Mouse (Mus musculus) right cerebral cortex, postnatal 36 days (tissue): ENCODE results near the gene Ssu72.

ENCODE experiments used
- DNase-seq, 2 experiments: peaks; one replicate each; pipeline ENCODE4 v3.0.0; 2022; ENCODE audit warnings: low spot score in 2 of 2, mixed read lengths in 1 of 2

The Ssu72 gene

DNA sequence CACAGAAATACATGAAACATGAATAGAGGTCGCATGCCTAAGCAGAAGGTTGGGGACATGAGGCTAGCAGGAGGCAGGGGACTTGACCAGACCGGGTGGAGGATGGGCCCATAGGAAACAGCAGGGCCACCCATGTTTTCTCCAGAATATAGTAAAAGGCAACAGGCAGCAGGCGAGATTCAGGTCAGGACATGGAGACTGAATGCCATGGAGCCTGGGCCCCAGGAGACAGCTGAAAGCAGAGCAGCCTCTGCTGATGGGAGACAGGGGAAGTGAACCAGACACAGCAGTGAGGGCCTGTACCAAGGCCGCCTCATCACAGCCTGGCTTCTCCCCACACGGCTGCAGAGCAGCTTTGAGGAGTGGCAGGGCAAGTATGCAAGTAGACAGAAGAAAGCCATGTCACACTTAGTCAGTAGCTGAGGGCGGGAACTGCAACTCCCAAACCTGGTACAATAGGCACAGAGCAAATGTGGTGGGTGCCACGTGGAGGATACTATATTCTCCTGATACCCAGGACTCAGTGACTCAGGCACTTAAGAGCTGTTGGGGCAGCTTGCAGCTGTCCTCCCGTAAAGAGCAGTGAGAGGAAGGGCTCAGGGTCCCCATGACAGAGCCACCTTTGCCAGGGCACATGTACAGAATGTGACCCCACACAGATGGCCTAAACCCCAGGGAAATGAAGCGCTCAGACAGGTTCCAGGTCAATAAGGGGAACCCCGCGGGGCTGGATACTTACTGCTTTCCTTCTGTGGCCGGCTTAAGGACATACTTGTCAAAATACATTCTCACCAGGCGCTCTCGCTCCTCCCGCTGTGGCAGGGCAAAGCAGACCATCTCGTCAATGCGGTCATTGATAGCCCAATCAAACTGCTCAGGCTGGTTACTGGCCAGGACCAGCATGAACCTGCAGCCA, 42.2 kb downstream of the Ssu72 start:
- no peak for DNase-seq

- DNase-seq, result no peak
Observed at GRCm38 (mm10) chr4:155757011-155757410, 52.4 kb downstream of the Ssu72 start.

- DNase-seq, result no peak
Observed at GRCm38 (mm10) chr4:155759862-155760612, 55.4 kb downstream of the Ssu72 start.

GRCm38 (mm10) chr4:155760613-155761355, 56.2 kb downstream of the Ssu72 start, which contains the start of gene Atad3a:
Gene Atad3a (minus strand): TSS chr4:155761093.
- DNase-seq, result peak; percentile 93 to 94

GRCm38 (mm10) chr4:155761356-155762099, 56.9 kb downstream of the Ssu72 start:
- DNase-seq, result no peak

GRCm38 (mm10) chr4:155762357-155762756, 57.8 kb downstream of the Ssu72 start:
- DNase-seq, result no peak

GRCm38 (mm10) chr4:155769496-155769879, 64.9 kb downstream of the Ssu72 start:
- DNase-seq, result no peak

DNA sequence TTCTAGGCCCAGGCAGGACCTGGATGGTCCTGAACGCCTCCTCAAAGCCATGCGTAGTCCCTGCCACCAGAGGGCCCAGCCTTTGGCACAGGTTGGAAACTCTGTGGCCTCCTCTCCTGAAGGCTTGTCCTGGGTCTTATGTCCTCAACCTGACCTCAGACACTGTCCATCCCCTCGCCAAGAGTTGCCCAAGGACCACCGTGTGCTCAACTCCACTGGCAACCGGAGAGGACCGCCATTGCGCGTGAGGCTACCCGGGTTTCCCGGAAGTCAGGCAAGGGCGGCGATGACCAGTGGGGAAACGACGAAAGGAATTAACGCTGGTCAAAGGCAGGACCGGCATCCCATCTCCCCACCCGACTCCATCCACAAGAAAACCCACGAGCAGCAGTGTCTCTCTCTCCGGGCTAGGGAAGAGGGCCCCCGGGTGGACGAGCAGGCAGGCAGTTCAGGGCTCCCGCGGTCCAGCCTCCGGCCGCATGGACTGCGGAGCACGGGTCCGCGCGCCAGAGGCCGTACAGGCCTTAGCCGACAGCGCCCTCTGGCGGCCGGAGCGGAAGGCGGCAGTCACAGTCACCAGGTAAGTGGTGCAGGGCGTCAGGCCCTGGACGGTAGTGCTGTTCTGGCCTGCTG, 65.4 kb downstream of the Ssu72 start:
- peak; percentile 81 to 87 for DNase-seq

- no peak for DNase-seq
Observed at GRCm38 (mm10) chr4:155770626-155771025, 66.0 kb downstream of the Ssu72 start.

GRCm38 (mm10) chr4:155771706-155772105, 67.1 kb downstream of the Ssu72 start:
- no peak for DNase-seq

- no peak for DNase-seq
Observed at GRCm38 (mm10) chr4:155772786-155773185, 68.2 kb downstream of the Ssu72 start.

- DNase-seq, result no peak
Observed at GRCm38 (mm10) chr4:155773335-155774078, 68.9 kb downstream of the Ssu72 start.

DNA sequence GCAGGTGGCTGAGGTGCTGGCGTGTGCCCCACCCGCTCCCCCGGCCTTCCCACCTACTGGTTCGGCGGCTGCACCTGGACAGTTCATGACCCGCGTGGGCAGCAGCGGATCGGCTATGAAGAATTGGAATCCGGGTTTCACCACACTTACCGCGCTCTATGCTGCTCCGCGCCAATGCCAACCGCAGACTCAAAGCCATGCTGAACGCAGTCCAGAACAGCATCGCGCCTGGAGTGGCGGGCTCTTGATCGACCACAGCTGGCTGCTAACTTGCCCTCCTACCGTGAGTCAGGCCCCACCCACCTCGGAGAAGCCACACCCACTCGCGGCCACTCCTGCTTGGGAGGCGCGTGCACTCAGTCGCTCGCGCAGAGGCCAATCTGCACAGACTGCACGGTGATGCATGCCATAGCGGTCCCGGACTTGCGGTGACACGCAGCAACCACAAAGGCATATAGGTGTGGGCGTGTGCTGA, 69.7 kb downstream of the Ssu72 start, which contains the start of gene Vwa1:
Gene Vwa1, minus strand, starts transcription at position 419 of the 475 bp plus-strand sequence.
- DNase-seq, result peak; percentile 83 to 85

GRCm38 (mm10) chr4:155774971-155775740, 70.6 kb downstream of the Ssu72 start:
- no peak for DNase-seq

DNA sequence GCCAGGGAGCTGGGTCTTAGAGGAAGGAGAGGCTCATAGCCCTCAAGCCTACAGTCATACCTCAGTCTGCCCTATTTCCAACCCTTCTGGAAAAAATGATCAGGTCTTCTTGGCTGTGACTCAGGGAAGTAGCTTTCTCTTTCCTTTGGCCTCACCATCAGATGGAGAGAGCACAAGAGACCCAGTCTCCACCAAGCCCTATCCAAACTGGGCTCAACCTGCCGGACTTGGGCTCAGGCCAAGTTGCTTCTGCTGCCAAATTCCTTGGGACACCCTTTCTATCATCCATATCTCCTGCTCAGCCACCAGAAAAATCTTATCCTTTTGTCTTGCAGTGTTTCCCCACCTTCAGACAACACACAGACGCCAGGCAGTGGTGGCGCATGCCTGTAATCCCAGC, 71.3 kb downstream of the Ssu72 start:
- no peak for DNase-seq

DNA sequence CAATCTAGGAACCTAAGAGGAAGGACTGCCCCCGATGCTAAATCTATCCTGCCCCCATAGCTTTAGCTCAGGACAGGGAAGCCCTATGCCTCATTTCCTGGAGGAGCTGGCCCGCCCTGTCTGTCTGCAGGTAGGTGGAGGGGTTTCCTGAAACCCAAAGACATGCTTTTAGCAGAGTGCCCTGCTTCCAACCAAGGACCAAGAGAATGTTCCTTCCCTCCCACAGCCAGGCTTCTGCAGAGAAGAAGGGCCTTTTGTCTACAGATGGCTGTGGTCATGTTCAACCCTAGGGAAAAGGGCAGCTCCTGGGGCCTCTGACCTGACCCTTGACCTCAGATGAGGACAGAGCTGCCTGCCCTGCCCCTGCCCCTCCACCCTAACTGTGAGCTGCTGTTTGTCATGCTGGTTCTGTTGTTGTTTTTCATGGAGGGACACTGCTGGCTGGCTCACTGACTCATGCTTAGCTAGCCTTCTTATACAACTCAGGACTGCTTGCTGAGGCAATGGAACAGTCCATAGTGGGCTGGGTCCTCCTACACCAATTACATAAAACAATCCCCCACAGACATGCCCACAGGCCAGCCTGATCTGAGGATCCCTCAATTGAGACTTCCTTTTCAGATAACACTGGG, 72.2 kb downstream of the Ssu72 start:
- no peak for DNase-seq

GRCm38 (mm10) chr4:155777816-155778215, 73.2 kb downstream of the Ssu72 start:
- DNase-seq, result no peak

- no peak for DNase-seq
Observed at GRCm38 (mm10) chr4:155779498-155779897, 74.9 kb downstream of the Ssu72 start.

DNA sequence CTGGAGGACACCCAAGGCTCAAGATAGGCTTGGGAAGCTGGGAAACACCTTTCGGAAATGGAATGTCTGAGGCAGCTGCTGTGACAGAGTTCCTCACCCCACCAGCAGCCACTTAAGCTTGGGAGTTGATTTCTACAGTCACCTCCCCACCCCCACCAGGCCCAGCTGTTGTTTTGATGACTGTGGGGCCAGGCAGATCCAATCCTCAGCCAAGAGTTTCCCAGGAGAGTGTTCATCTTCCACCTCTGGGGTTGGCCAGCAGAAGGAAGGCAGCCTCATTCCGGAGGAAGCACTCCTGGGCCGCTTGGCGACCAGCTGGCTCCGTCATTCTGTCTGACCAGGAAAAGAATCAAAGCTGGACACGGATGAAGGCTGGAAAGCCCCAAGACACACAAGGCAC, 76.3 kb downstream of the Ssu72 start:
- DNase-seq, result no peak
